Mouse (Mus musculus) forelimb bud, embryonic 11.5 days (tissue): ENCODE results near the gene Atp6v0a1.
A peak's percentile ranks its signal among the peaks of the same experiment; 100 is the strongest.
"Not testable (repeated sequence)": the region's sequence is repeated elsewhere in the genome, so short reads cannot be mapped to it uniquely, and the experiment has no call there.

ENCODE experiments used
- DNase-seq: peaks from one replicate; pipeline ENCODE4 v3.0.0-alpha.2; 2012; ENCODE audit warnings: low read depth, low spot score

Atp6v0a1 gene

DNA sequence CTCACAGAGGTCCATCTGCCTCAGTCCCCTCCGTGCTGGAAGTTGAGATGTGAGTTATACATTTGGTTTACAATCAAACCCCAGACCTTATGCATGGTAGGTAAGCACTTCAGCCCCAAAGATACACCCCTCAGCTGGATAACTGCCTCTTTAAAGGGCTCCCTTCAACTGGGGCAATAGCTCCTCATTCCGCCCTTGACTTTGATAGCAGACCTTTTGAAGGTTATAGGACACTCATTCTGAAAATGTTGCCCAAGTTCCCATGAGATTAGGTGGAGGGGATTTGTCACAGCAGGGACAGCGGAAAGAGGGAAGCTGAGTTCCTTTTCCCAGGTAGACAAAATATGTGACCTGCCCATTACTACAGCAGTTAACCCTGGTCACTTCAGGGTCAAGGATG lies 28.0 kb upstream of the Atp6v0a1 start:
- DNase-seq: no peak

- DNase-seq: no peak
These were observed 27.2 kb upstream of the Atp6v0a1 start for GRCm38 (mm10) chr11:100982087-100982486.

DNA sequence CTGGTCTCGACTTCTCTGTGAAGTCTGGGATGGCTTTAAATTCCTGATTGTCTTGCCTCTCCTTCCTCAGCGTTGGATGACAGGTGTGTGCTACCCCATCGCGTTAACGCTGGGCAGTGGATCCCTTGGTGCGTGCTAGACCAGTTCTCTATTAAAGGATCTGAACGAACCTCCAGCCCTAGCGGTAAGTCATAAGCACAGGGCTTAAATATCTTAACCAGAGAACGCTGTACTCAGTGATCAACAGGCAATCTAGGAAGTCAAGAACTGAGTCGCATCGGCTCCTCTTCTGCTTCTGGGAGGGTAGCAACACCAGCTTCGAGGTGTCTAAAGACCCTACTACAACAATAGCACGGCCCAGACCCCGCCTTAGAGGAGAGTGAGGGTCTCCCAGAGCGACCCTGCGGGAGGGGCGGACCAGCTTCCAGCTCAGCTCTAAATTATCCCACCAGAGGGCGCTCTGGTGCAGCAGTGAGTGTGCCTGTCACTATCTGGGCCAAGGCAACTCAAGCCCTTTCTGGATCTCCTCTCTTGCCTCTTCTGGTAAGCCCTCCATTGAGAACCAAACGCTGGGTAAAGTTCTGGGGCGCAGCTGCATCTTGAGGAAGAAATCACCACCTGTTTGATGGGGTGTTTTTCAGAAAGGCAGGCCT lies 26.0 kb upstream of the Atp6v0a1 start:
- peak; percentile 87 for DNase-seq

GRCm38 (mm10) chr11:100983778-100984131 lies 25.5 kb upstream of the Atp6v0a1 start:
- DNase-seq: no peak

- DNase-seq: no peak
These were observed 23.6 kb upstream of the Atp6v0a1 start for GRCm38 (mm10) chr11:100985607-100986006.

DNA sequence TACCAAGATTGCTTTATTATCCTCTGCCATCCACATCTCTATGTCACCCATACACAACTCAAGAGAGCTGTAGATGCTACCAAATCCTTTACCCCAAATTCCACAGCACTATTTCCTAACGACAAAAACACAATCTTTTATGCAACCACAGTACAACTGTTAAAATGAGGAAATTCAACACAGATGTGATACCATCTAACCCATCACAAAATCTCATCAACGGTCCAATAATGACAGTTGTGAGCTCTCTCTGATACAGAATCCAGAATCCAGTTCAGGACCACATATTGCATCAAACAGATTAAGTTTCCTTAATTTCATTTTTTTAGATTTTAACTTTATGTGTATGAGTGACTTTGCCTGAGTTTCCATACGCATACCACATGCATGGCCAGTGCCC lies 20.6 kb upstream of the Atp6v0a1 start:
- no peak for DNase-seq

DNA sequence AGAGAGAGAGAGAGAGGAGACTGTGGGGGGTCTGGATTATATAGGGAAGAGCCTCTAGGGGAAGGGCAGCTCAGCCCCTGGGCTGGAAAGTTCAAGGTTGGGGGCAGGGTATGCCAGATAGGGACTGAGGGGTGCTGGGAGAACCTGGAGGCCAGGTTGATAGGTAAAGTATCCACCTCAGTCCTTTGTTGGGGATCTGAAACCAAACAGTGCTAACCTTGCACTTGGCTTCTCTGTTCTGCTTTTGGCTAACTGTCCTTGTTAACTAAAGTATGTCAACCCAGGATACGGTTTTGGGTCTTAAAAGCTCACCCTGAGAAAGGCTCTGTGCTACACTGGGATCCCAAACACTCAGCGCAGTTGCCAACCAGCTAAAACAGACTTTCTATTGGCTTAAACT lies 19.6 kb upstream of the Atp6v0a1 start:
- DNase-seq: no peak

DNA sequence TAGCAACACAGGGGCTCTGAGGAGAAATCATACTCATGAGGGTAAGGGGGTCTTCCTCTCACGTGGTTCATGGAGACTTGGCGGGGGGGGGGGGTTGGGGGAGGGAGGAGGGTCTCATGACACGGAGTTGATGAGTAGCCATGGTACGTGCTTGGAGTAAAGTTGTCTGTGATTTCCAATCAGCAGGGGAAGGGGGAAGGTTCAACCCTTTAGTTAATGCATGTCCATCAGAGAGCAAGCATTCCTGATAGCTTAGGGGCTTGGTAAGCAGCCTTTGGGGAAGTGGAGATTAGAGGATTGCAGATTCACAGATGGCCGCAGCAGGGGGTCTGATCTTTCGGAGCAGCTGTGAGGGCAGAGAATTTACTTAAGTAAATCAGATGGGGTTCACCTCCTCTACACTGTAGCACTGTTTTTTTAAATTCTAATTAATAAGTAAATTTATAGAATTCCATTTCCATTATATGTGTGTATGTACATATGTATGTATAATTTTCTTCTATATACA lies 18.2 kb upstream of the Atp6v0a1 start:
- no peak for DNase-seq

DNA sequence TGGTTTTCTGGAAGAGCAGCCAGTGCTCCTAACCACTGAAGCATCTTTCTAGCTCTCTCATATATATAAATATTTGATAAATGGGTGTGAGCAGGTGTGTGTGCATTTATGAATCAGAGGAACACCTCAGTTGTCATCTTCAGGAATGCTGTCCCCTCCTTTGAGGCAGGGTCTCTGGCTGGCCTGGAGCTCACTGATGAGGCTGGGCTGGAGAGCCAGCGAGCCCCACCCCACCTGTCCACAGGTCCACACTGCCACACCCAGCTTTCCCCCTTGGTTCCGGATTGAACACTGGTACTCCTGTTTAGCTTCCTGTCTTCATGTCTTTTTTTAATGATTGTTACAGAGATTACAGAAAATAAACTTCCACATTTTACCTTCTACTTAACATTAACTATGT lies 15.8 kb upstream of the Atp6v0a1 start:
- no peak for DNase-seq

- no peak for DNase-seq
These were observed 15.0 kb upstream of the Atp6v0a1 start for GRCm38 (mm10) chr11:100994233-100994632.

DNA sequence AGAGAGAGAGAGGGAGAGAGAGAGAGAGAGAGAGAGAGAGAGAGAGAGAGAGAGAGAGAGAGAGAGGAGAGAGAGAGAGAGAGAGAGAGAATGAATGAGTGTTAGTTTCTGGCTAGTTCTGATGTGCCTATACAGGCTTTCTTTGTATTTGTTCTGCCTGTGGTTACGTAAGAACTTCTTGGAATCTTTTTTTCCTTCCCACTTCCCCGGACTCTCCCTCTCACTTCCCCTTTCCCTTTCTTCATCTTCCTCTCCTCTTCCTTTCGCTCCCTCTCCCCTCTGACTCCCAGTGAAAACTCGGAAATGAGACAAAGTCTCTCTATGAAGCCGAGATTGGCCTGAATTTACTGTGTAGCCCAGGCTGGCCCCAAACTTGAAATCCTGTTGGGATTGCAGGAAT lies 14.6 kb upstream of the Atp6v0a1 start:
- DNase-seq: no peak

GRCm38 (mm10) chr11:100996501-100996900 lies 12.8 kb upstream of the Atp6v0a1 start:
- DNase-seq: no peak

- DNase-seq: no peak
These were observed 10.4 kb upstream of the Atp6v0a1 start for GRCm38 (mm10) chr11:100998836-100999235.

DNA sequence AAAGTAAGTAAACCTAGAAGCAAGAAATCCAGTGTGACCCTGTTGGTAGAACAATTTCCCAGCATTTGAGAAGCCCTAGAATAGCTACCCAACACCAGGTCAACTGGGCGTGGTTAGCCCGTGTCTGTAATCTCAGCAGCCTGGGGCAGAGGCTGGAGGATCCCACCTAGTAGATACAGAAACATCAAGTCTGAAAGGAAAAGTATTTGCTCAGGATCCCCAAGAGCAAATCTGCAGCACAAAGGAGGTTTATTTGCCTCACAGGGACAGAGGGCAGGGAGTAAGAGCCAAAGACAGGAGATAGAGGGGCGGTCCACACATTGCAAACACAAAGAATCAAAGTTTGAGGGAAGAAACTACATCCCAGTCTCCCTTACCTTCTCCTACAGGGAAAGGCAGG lies 10.0 kb upstream of the Atp6v0a1 start:
- no peak for DNase-seq

DNA sequence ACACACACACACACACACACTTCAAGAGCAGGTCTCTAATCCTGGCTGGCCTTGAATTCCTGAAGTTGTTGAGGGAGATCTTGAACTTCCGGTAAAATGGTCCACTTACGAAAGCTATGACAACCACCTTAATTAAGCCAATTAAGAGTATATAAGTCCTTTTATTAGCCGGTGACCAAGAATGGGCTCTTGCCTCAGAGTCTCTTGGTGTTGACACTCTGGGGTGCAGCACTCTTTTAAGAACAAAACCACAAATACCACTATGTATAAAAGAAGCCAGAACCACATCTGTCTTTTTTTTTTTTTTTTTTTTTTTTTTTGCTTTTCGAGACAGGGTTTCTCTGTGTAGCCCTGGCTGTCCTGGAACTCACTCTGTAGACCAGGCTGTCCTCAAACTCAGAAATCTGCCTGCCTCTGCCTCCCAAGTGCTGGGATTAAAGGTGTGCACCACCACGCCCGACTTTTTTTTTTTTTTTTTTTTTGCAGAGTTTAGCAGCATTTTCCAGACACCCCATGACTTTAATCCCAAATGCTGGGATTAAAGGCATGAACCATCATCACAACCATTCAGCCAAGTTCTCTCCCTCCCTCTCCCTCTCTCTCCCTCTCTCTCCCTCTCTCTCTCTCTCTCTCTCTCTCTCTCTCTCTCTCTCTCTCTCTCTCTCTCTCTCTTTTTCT lies 7.2 kb upstream of the Atp6v0a1 start:
- not testable (repeated sequence) for DNase-seq

DNA sequence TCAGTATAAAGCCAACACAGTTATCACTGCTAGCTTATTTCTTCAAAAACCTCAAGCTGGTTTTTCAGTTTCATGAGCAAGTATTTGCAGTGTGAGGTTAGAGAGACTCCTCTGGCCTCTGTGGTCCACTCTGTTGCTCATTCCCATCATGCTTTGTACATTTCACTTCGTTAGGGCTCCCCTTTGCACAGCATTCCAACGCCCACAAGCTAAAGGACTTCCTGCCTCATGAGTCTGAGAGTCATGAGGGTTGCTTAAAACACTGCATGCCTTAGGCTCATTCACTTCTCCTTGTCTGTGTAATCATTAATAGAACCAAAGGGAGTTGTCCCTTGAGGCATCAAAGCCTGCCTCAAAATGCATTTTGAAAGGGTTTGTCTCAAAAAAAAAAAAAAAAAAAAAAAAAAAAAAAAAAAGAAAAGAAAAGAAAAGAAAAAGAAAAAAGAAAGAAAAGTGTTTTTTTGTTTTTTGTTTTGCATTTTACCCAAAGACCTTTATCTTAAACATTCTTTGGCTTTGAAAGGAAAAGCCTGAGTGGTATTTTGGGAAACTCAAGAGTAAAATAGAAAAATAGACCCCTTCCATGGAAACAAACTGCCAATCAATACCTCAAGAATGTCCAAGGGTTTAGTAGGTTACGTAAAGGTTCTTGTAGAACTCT lies 6.1 kb upstream of the Atp6v0a1 start:
- DNase-seq: no peak

GRCm38 (mm10) chr11:101008206-101009045 lies 826 bp upstream of the Atp6v0a1 start:
- no peak for DNase-seq

DNA sequence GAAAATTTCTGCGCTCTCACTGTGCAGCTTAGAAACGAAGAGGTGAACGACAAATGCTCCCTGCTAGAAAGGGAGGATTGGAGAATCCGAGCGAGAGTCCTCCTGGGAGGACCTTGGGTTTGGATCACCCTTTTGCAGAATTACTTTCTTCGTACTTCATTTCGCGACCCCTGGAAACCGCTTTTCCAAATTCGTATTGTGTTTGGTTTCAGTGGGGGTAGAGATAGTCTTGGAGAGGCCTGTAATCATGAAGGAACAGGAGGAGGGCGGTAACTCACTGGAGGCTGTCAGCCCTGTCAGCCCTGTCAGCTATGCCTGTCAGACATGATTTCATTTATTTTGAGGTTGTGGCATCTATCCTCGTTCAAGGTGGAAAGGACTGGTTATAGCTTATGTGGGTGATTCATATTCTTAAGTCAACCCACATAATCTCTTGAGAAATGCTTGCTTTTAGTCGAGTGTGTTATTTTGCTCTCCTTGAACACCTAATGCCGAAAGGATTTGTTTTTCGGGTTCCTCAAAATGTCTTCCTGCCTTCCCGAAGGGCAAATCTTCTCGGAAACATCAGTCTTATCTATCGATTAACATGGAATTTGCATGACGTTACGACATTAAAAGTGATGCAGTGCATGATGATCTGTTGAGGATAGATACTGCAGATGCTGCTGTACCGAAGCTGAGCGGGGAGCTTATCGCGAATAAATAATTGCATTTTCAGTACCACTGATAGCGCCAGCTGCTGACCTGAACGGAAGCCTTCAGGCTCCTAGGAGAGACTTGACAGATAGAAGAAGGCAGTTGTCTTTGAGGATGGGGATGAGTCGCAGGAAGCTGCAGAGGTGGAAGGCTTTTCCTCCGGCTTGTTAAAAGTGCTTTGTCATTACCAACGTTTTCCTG lies 884 bp downstream of the Atp6v0a1 start:
- no peak for DNase-seq

DNA sequence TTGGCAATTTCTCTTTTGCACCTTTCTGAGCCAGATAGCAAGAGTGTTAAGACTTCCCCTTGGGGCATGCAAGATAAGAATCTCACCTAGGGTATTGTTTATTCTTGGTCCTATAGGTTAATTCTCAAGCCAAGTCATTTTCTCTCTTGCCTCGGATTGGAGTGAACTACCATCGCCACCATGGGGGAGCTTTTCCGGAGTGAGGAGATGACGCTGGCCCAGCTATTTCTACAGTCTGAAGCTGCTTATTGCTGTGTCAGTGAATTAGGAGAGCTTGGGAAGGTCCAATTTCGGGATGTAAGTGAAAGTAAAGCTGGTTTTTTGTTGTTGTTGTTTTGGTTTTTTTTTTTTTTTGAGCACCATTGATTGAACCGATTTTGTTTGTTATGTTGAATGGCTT lies 2.4 kb downstream of the Atp6v0a1 start:
- no peak for DNase-seq

- DNase-seq: no peak
These were observed 14.1 kb downstream of the Atp6v0a1 start for GRCm38 (mm10) chr11:101023371-101023770.

DNA sequence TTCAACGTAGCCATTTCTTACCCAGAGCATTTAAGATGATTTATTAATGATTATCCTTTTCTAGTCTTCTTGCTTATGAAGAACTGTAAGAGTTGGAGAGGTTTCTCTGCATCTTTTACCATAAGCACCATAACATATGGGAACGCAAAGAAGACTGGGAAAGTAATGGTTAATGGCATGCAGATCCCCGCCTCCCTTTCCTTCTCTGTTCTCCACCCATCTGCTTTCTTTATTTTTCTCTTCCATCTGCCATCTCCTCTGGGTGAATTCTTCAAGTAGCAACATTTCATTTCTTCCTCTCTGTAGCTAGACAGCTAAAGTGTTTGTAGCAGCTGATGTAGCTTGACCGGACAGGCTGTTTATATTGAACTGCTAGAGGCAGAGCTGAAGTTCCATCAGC lies 14.7 kb downstream of the Atp6v0a1 start:
- no peak for DNase-seq
